Mouse (Mus musculus): ENCODE data around the gene Cachd1. TPM values are rescaled to one million over a fixed set of nuclear protein-coding genes. Genes with fewer than 3 reads are reported as not detected.
A peak's percentile ranks its signal among the peaks of the same experiment; 100 is the strongest.

Gene Cachd1
- polyA plus RNA-seq (2015; fragmentation: Nextera tagmentation; extraction: Ambion mirVana) = 5.3 and 6.5 TPM in 2 replicates

GRCm38 (mm10) chr4:100776043-100776870 is at the start of gene Cachd1:
Gene Cachd1 (plus strand): TSS chr4:100776675.
- Histone ChIP-seq H3K4me2 (ENCODE audit: low read depth, low read length) (peak within 1 kb of the TSS; percentile 59), H3K4me1 (ENCODE audit: control insufficient read depth, low read depth, low read length) (no peaks in the 10 kb centered on the region), H3K27me3 (ENCODE audit: control insufficient read depth, insufficient read depth, low read depth, low read length) (peaks cover 46% of the 10 kb centered on the region), H3K4me3 (ENCODE audit: low read depth, low read length) (peak within 1 kb of the TSS; percentile 56), H3K36me3 (ENCODE audit: control insufficient read depth, insufficient read depth) (no peaks in the 10 kb centered on the region), H3K9me3 (replicated peaks; ENCODE audit: control insufficient read depth, low read length) (no peaks in the 10 kb centered on the region), H3K9ac (ENCODE audit: low read depth, low read length) (peak within 1 kb of the TSS; percentile 41; the same call in 1 of the 2 replicates), H3K27ac (ENCODE audit: low read length) (no peak within 1 kb of the TSS)
- WGBS (ENCODE audit: insufficient replicate concordance) = 2% methylated on average over 33 of the region's 50 CpGs
- ATAC-seq (ENCODE audit: low read depth) = 0 out of 2 replicates have a peak, but pooled peaks have one; percentile 7

DNA sequence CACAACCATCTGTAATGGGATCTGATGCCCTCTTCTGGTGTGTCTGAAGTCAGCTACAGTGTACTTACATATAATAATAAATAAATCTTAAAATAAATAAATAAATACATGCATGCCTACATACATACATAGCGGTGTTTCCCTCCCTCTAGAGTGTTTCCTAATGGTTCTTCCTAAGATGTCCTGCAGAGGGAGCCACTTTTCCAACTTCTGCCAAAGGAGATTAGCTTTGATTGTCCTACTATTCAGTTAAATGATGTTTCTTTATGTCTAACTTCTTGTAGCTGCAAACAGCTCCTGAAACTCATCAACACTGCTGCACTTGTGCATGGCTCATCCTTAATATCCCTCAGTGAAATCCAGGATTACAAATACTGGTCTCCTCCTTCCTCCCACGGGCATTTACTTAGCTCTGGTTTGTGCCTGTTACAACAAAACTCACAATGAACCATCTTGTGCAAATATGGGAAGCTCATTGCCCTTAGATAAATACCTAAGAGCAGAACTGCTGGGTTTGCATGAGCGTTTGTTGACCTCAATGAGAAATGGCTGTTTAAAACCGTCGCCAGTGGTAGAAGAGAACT is 47.5 kb upstream of the Cachd1 start:
- H3K4me3 ChIP-seq (ENCODE audit: low read depth, low read length) = no peak overlapping the region
- H3K9ac ChIP-seq (ENCODE audit: low read depth, low read length) = no peak overlapping the region
- ATAC-seq (ENCODE audit: low read depth) = no peak
- H3K4me1 ChIP-seq (ENCODE audit: control insufficient read depth, low read depth, low read length) = no peaks in the 10 kb centered on the region
- no peaks in the 10 kb centered on the region for H3K9me3 ChIP-seq (replicated peaks; ENCODE audit: control insufficient read depth, low read length)
- H3K27ac ChIP-seq (ENCODE audit: low read length) = no peak overlapping the region
- H3K27me3 ChIP-seq (ENCODE audit: control insufficient read depth, insufficient read depth, low read depth, low read length) = no peaks in the 10 kb centered on the region
- WGBS (ENCODE audit: insufficient replicate concordance) = 61% methylated on average over 5 of the region's 5 CpGs
- H3K4me2 ChIP-seq (ENCODE audit: low read depth, low read length) = no peak overlapping the region
- H3K36me3 ChIP-seq (ENCODE audit: control insufficient read depth, insufficient read depth) = no peaks in the 10 kb centered on the region

DNA sequence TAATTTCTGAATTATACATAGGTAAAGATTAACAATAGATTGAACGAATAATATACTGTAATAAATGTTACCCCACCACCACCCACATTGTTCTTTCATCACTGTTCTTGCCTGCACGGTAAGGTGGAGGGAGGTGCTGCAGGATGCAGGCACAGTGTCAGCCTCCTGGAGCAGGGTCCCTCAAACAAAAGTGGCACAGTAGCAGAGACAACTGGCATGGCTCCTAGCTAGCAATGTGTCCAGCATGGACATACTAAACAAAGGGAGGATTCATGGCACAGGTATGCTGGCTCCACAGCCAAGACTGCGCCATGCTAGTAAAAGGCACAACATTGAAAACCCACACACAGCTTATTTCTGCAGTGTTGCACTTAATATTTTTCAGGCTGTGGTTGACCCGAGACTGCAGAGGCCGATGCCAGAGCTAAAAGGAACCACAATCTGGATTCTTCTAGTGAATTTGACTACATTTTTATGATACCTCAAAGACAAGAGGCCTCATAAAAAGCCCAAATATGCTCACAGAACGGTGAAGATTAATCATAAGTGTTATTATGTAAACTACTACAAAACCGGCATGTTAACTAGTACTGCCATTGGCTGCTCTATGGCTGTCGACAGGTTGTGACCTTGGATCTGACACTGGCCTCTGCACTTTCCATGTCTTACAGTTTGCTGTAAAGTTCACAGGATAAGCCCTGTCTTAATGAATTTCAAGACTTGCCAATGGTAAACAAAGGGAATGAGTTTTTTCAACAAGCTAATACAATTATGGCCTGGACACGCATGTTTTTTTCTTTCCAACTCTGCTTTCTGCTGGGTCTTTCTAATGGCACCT is 41.2 kb upstream of the Cachd1 start:
- 63% methylated on average over 9 of the region's 9 CpGs for WGBS (ENCODE audit: insufficient replicate concordance)
- H3K27ac ChIP-seq (ENCODE audit: low read length) = no peak overlapping the region
- no peak overlapping the region for H3K9ac ChIP-seq (ENCODE audit: low read depth, low read length)
- H3K9me3 ChIP-seq (replicated peaks; ENCODE audit: control insufficient read depth, low read length) = no peaks in the 10 kb centered on the region
- H3K27me3 ChIP-seq (ENCODE audit: control insufficient read depth, insufficient read depth, low read depth, low read length) = no peaks in the 10 kb centered on the region
- H3K4me3 ChIP-seq (ENCODE audit: low read depth, low read length) = no peak overlapping the region
- no peak for ATAC-seq (ENCODE audit: low read depth)
- H3K36me3 ChIP-seq (ENCODE audit: control insufficient read depth, insufficient read depth) = no peaks in the 10 kb centered on the region
- H3K4me1 ChIP-seq (ENCODE audit: control insufficient read depth, low read depth, low read length) = no peaks in the 10 kb centered on the region
- no peak overlapping the region for H3K4me2 ChIP-seq (ENCODE audit: low read depth, low read length)

GRCm38 (mm10) chr4:100735936-100736349 is 40.5 kb upstream of the Cachd1 start:
- no peak overlapping the region for H3K4me2 ChIP-seq (ENCODE audit: low read depth, low read length)
- H3K27ac ChIP-seq (ENCODE audit: low read length) = no peak overlapping the region
- 72% methylated on average over 9 of the region's 9 CpGs for WGBS (ENCODE audit: insufficient replicate concordance)
- ATAC-seq (ENCODE audit: low read depth) = no peak
- H3K4me1 ChIP-seq (ENCODE audit: control insufficient read depth, low read depth, low read length) = no peaks in the 10 kb centered on the region
- H3K9ac ChIP-seq (ENCODE audit: low read depth, low read length) = no peak overlapping the region
- H3K9me3 ChIP-seq (replicated peaks; ENCODE audit: control insufficient read depth, low read length) = no peaks in the 10 kb centered on the region
- H3K27me3 ChIP-seq (ENCODE audit: control insufficient read depth, insufficient read depth, low read depth, low read length) = no peaks in the 10 kb centered on the region
- no peaks in the 10 kb centered on the region for H3K36me3 ChIP-seq (ENCODE audit: control insufficient read depth, insufficient read depth)
- no peak overlapping the region for H3K4me3 ChIP-seq (ENCODE audit: low read depth, low read length)

DNA sequence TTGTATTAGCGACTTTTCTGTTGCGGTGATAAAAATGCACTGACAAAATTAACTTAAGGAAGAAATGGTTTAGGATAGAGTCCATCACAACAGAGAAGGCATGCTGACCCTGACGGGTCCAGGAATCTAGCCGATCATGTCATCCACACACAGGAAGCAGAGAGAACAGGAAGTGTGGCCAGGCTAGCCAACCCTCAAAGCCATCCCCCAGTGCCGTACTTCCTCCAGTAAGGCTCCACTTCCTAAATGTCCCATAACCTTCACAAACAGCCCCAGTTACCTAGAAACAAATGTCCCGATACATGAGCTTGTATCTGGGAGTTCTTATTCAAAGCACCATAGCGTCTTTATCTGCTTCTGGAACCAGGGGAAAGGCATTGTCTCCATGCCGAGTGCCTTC is 32.9 kb upstream of the Cachd1 start:
- H3K27ac ChIP-seq (ENCODE audit: low read length) = no peak overlapping the region
- H3K4me1 ChIP-seq (ENCODE audit: control insufficient read depth, low read depth, low read length) = no peaks in the 10 kb centered on the region
- H3K9me3 ChIP-seq (replicated peaks; ENCODE audit: control insufficient read depth, low read length) = no peaks in the 10 kb centered on the region
- H3K4me3 ChIP-seq (ENCODE audit: low read depth, low read length) = no peak overlapping the region
- no peak for ATAC-seq (ENCODE audit: low read depth)
- no peaks in the 10 kb centered on the region for H3K36me3 ChIP-seq (ENCODE audit: control insufficient read depth, insufficient read depth)
- no peaks in the 10 kb centered on the region for H3K27me3 ChIP-seq (ENCODE audit: control insufficient read depth, insufficient read depth, low read depth, low read length)
- no peak overlapping the region for H3K4me2 ChIP-seq (ENCODE audit: low read depth, low read length)
- WGBS (ENCODE audit: insufficient replicate concordance) = 48% methylated on average over 8 of the region's 8 CpGs
- no peak overlapping the region for H3K9ac ChIP-seq (ENCODE audit: low read depth, low read length)

DNA sequence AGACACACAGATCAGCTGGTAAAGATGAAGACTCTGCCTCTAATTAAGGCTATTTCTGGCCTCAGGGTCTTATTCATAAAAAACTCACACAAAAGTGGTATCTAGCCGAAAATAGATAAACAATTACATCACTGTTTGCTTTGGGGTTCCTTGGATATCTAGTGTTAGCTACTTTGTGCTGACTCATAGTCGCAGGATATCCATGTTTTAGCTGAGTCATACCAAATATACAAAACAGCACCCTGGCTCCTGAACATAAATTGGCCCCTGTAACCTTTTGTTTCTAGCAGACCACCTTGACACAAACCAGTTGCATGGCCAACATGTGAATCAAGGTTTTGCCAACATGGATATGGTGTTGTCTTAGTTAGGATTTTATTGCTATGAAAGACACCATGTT is 24.2 kb upstream of the Cachd1 start:
- Histone ChIP-seq H3K9me3 (replicated peaks; ENCODE audit: control insufficient read depth, low read length) (no peaks in the 10 kb centered on the region), H3K4me2 (ENCODE audit: low read depth, low read length) (no peak overlapping the region), H3K27ac (ENCODE audit: low read length) (no peak overlapping the region), H3K4me1 (ENCODE audit: control insufficient read depth, low read depth, low read length) (no peaks in the 10 kb centered on the region), H3K27me3 (ENCODE audit: control insufficient read depth, insufficient read depth, low read depth, low read length) (no peaks in the 10 kb centered on the region), H3K9ac (ENCODE audit: low read depth, low read length) (no peak overlapping the region), H3K4me3 (ENCODE audit: low read depth, low read length) (no peak overlapping the region), H3K36me3 (ENCODE audit: control insufficient read depth, insufficient read depth) (no peaks in the 10 kb centered on the region)
- ATAC-seq (ENCODE audit: low read depth) = no peak
- WGBS (ENCODE audit: insufficient replicate concordance) = 47% methylated on average over 2 of the region's 2 CpGs

DNA sequence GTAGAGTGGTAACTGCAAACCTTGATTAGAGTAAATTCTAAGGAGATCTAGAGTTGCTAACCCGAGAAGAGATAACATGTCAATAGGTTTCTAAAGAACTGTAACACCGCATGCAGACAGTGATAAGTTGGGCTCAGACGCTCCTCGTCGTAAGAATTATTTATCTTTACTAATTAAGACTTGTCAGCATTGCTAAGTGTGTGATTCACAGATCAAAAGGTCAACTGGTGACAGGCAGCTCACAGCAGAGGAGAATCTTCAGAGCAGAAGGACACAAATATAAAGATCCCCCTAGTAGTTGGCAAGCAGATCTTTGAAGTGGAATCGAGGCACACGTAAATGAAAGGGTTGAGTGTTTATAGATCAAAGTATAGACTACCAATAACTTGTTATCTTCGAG is 20.8 kb upstream of the Cachd1 start:
- WGBS (ENCODE audit: insufficient replicate concordance) = 36% methylated on average over 8 of the region's 8 CpGs
- no peaks in the 10 kb centered on the region for H3K36me3 ChIP-seq (ENCODE audit: control insufficient read depth, insufficient read depth)
- no peaks in the 10 kb centered on the region for H3K9me3 ChIP-seq (replicated peaks; ENCODE audit: control insufficient read depth, low read length)
- no peak overlapping the region for H3K27ac ChIP-seq (ENCODE audit: low read length)
- H3K4me3 ChIP-seq (ENCODE audit: low read depth, low read length) = no peak overlapping the region
- no peaks in the 10 kb centered on the region for H3K4me1 ChIP-seq (ENCODE audit: control insufficient read depth, low read depth, low read length)
- no peaks in the 10 kb centered on the region for H3K27me3 ChIP-seq (ENCODE audit: control insufficient read depth, insufficient read depth, low read depth, low read length)
- no peak overlapping the region for H3K9ac ChIP-seq (ENCODE audit: low read depth, low read length)
- no peak for ATAC-seq (ENCODE audit: low read depth)
- no peak overlapping the region for H3K4me2 ChIP-seq (ENCODE audit: low read depth, low read length)

DNA sequence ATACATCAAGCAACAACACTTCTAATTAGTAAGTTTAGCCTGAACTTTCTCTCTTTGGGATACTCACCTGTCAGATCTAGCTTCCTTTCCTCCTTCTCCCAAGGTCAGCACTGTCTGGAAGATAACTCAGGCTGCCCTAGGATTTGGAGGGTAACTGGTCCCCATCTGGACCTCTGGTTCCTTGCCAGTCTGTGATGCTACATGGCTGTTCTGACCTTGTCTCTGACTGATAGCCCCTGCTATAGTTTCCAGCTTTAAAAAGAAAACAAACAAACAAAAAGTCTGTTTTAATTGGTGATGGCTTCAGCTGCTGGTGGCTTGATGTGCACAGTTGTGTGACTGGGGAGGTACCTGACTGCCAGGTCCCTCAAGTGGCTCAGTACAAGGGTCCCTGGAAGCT is 20.0 kb upstream of the Cachd1 start:
- no peaks in the 10 kb centered on the region for H3K36me3 ChIP-seq (ENCODE audit: control insufficient read depth, insufficient read depth)
- no peak overlapping the region for H3K27ac ChIP-seq (ENCODE audit: low read length)
- ATAC-seq (ENCODE audit: low read depth) = no peak
- H3K27me3 ChIP-seq (ENCODE audit: control insufficient read depth, insufficient read depth, low read depth, low read length) = no peaks in the 10 kb centered on the region
- H3K4me3 ChIP-seq (ENCODE audit: low read depth, low read length) = no peak overlapping the region
- no peaks in the 10 kb centered on the region for H3K9me3 ChIP-seq (replicated peaks; ENCODE audit: control insufficient read depth, low read length)
- no peak overlapping the region for H3K4me2 ChIP-seq (ENCODE audit: low read depth, low read length)
- no peak overlapping the region for H3K9ac ChIP-seq (ENCODE audit: low read depth, low read length)
- H3K4me1 ChIP-seq (ENCODE audit: control insufficient read depth, low read depth, low read length) = no peaks in the 10 kb centered on the region

All from liver, embryonic 16.5 days (tissue).